Mouse (Mus musculus) liver, adult 2 months (tissue): ENCODE data around the gene Sox6.

ENCODE experiments used
- CTCF ChIP-seq: fragments of 200-500 bp; IDR thresholded peaks from 2 replicates; pipeline ENCODE4 v1.5.1; 2011; ENCODE audit warnings: low read depth, low read length, control low read depth
- POLR2A ChIP-seq: fragments of 200-500 bp; IDR thresholded peaks from 2 replicates; pipeline ENCODE4 v1.6.1; 2011; ENCODE audit warnings: low read length, control low read depth; ENCODE audit not compliant: insufficient read depth; ENCODE audit errors: extremely low read depth

DNA sequence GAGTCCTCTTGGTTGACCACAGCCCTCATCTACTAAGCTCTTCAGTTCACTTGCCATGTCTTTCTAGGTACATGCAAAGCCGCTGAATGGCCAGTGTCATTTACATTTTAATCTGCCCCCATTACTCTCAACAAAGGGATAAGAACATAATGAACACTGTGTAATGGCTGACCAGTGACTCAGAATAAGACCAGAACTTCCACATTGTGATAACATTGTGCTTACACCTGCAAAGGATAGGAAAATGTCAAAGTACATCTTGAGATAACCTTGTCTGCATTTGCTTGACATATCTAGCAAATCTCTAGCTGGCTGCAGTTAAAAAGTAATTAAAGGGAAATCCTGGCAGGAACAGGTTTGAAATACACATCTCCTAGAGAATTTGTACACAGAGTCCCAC lies 431.1 kb downstream of the Sox6 start:
- TF ChIP-seq CTCF (no peak), POLR2A (no peak)
